Mouse (Mus musculus) limb, embryonic 12.5 days (tissue): ENCODE data around the gene Fgfr2. TPM values are rescaled to one million over a fixed set of nuclear protein-coding genes. Genes with fewer than 3 reads are reported as not detected.

ENCODE experiments used
- ATAC-seq: fragments of 200-750 bp; cut with Nextera tagmentation; 2 replicates; pipeline ENCODE4 v1.8.0; 2017; ENCODE audit warnings: low read depth, moderate TSS enrichment; ENCODE audit not compliant: insufficient number of reproducible peaks, insufficient read depth, low FRiP score, low TSS enrichment
- H3K27ac ChIP-seq: fragments of 300-500 bp; sonication (generic); 2 replicates; pipeline ENCODE4 v1.5.1; 2016; ENCODE audit warnings: mild to moderate bottlenecking, moderate library complexity
- H3K27me3 ChIP-seq: fragments of 300-500 bp; sonication (generic); 2 replicates; pipeline ENCODE4 v1.6.1; 2016; ENCODE audit warnings: mild to moderate bottlenecking, moderate library complexity
- H3K36me3 ChIP-seq: fragments of 300-500 bp; sonication (generic); 2 replicates; pipeline ENCODE4 v1.6.1; 2016; ENCODE audit warnings: mild to moderate bottlenecking, moderate library complexity
- H3K4me1 ChIP-seq: fragments of 300-500 bp; sonication (generic); replicated peaks from 2 replicates; pipeline ENCODE4 v1.6.1; 2016
- H3K4me2 ChIP-seq: fragments of 300-500 bp; sonication (generic); 2 replicates; pipeline ENCODE4 v1.6.1; 2016; ENCODE audit warnings: mild to moderate bottlenecking, moderate library complexity
- H3K4me3 ChIP-seq: fragments of 300-500 bp; sonication (generic); replicated peaks from 2 replicates; pipeline ENCODE4 v1.5.1; 2016; ENCODE audit warnings: mild to moderate bottlenecking
- H3K9ac ChIP-seq: fragments of 300-500 bp; sonication (generic); replicated peaks from 2 replicates; pipeline ENCODE4 v1.6.1; 2016; ENCODE audit warnings: mild to moderate bottlenecking, moderate library complexity
- H3K9me3 ChIP-seq: fragments of 300-500 bp; sonication (generic); 2 replicates; pipeline ENCODE4 v1.6.1; 2016; ENCODE audit warnings: mild to moderate bottlenecking, moderate library complexity
- WGBS: fragments of 180-500 bp; shearing (Covaris S2); methylation state at CpG from one replicate; pipeline ENCODE4 v1.1.7; 2016; 5-methylcytosine and 5-hydroxymethylcytosine counted together
- polyA plus RNA-seq: library from polyadenylated mRNA; unstranded; fragments of >200 nt; fragmentation: Nextera tagmentation; extraction: Ambion mirVana; gene quantifications from 2 replicates; pipeline ENCODE4 v1.2.1, GENCODE M21; 2016

The Fgfr2 gene
- polyA plus RNA-seq, 1 experiment from 2014 or later = 112 TPM

- Histone ChIP-seq H3K9me3 (no peaks in the 10 kb centered on the region), H3K4me3 (no peak overlapping the region), H3K27ac (peak overlapping the region; percentile 7; the same call in 1 of the 2 replicates), H3K4me2 (no peak overlapping the region), H3K27me3 (no peaks in the 10 kb centered on the region), H3K9ac (no peak overlapping the region), H3K4me1 (peaks cover 71% of the 10 kb centered on the region), H3K36me3 (peaks cover 14% of the 10 kb centered on the region)
- WGBS = 46% methylated on average over 7 of the region's 7 CpGs
- peak; percentile 63; the same call in 1 of the 2 replicates for ATAC-seq
Observed at GRCm38 (mm10) chr7:133015416-133016070, 107.6 kb downstream of the Fgfr2 start.

DNA sequence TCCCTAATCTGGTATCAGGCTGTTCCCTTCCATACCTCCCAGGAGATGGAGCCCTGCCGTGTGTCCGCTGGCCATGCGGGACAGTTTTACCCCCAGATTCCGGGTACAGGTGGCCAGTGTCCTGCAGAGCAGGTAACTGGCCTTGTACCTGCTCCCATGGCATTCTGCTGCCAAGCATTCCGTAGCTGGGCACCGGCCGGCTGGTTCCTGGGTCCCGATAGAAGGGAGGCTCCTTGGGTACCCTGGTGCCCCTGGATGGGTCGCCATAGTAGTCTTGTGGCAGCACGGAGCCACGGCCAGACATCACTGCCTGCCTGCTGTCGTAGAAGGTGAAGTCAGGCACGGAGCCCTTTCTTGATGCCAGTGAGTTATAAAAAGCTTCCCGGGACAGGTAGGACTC, 108.5 kb downstream of the Fgfr2 start:
- no peak overlapping the region for H3K4me3 ChIP-seq
- 95% methylated on average over 14 of the region's 14 CpGs for WGBS
- H3K4me1 ChIP-seq = peaks cover 64% of the 10 kb centered on the region
- no peaks in the 10 kb centered on the region for H3K27me3 ChIP-seq
- H3K27ac ChIP-seq = peak overlapping the region; percentile 7; the same call in 1 of the 2 replicates
- no peak overlapping the region for H3K9ac ChIP-seq
- H3K9me3 ChIP-seq = no peaks in the 10 kb centered on the region
- no peak for ATAC-seq
- no peak overlapping the region for H3K4me2 ChIP-seq
- peaks cover 23% of the 10 kb centered on the region for H3K36me3 ChIP-seq

DNA sequence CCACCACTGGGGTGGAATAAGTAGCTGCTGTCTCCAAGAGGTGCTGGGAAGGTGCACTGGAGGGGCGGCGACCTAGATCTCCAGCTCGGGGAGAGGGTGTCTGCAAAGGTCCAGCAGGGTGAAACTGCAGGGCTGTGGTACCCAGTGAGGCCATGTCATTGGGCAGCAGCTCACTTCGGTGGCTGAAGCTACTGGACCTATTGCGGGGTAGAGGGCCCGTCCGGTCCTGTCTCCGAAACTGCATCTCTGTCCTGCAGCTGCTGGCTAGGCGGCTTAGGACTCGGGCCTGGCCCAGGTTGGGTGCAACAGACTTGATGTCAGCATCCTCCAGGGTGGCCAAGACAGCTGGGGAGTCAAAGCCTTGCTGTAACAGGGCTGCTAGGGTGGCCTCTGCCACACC, 109.2 kb downstream of the Fgfr2 start:
- H3K9me3 ChIP-seq = no peaks in the 10 kb centered on the region
- H3K9ac ChIP-seq = no peak overlapping the region
- H3K4me1 ChIP-seq = peaks cover 56% of the 10 kb centered on the region
- H3K27ac ChIP-seq = 0 out of 2 replicates have a peak overlapping the region, but pooled peaks have one; percentile 17
- no peak overlapping the region for H3K4me3 ChIP-seq
- no peaks in the 10 kb centered on the region for H3K27me3 ChIP-seq
- H3K4me2 ChIP-seq = no peak overlapping the region
- ATAC-seq = no peak
- WGBS = 96% methylated on average over 10 of the region's 10 CpGs
- H3K36me3 ChIP-seq = peaks cover 30% of the 10 kb centered on the region

- Histone ChIP-seq H3K9me3 (no peaks in the 10 kb centered on the region), H3K4me2 (no peak overlapping the region), H3K27me3 (no peaks in the 10 kb centered on the region), H3K36me3 (peaks cover 32% of the 10 kb centered on the region), H3K27ac (no peak overlapping the region), H3K4me3 (no peak overlapping the region), H3K9ac (no peak overlapping the region), H3K4me1 (peaks cover 50% of the 10 kb centered on the region)
- WGBS = 69% methylated on average over 14 of the region's 14 CpGs
- ATAC-seq = no peak
Observed at GRCm38 (mm10) chr7:133012637-133013366, 110.3 kb downstream of the Fgfr2 start.

DNA sequence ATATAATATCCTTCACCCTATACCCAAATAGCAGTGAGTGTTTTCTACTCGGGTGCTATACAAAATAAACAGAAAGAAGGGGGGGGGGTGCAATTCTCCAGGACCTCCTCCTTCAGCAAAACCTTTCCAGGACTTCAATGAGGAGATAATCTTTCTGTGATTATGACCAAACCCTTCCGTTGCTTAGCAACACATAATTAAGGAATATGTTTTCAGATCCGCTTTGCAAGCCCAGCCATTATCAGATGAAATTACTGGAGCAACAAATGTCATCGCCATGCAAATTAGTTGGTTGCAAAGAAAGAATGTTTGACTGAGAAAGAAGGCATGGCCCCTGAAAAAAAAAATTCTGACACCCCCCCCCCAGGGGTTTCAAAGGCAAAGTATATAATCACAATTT, 111.5 kb downstream of the Fgfr2 start:
- peaks cover 37% of the 10 kb centered on the region for H3K36me3 ChIP-seq
- H3K4me2 ChIP-seq = no peak overlapping the region
- H3K27ac ChIP-seq = no peak overlapping the region
- ATAC-seq = no peak
- H3K27me3 ChIP-seq = no peaks in the 10 kb centered on the region
- H3K9me3 ChIP-seq = no peaks in the 10 kb centered on the region
- H3K4me1 ChIP-seq = peaks cover 50% of the 10 kb centered on the region
- 70% methylated on average over 4 of the region's 4 CpGs for WGBS
- H3K4me3 ChIP-seq = no peak overlapping the region
- no peak overlapping the region for H3K9ac ChIP-seq

- Histone ChIP-seq H3K4me1 (peaks cover 54% of the 10 kb centered on the region), H3K4me2 (no peak overlapping the region), H3K4me3 (no peak overlapping the region), H3K9me3 (no peaks in the 10 kb centered on the region), H3K27me3 (no peaks in the 10 kb centered on the region), H3K36me3 (peaks cover 37% of the 10 kb centered on the region), H3K27ac (peak overlapping the region; percentile 2; the same call in 1 of the 2 replicates), H3K9ac (no peak overlapping the region)
- 50% methylated on average over 5 of the region's 5 CpGs for WGBS
- ATAC-seq = no peak
Observed at GRCm38 (mm10) chr7:133011191-133011590, 112.0 kb downstream of the Fgfr2 start.

DNA sequence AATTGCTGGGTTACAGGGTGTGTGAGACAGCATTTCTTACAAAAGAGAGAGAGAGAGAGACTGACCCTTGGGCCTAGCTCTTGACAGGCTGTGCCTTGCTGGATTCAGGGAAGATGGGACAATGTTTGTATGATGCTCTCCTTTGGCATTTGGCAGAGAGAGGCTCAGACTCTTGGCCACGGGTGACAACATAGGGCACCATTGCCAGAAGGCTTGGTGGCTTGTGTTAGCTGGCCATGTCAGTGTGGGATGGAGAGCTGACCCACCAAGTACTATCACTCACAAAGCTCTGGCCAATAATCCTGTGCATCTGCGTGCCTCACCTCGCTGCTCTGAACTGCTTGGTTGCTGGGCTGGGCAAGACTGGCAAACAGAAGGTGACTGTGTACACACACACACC, 112.7 kb downstream of the Fgfr2 start:
- ATAC-seq = no peak
- Histone ChIP-seq H3K9ac (no peak overlapping the region), H3K4me3 (no peak overlapping the region), H3K4me2 (no peak overlapping the region), H3K36me3 (peaks cover 43% of the 10 kb centered on the region), H3K27ac (no peak overlapping the region), H3K4me1 (peaks cover 53% of the 10 kb centered on the region), H3K27me3 (no peaks in the 10 kb centered on the region), H3K9me3 (no peaks in the 10 kb centered on the region)
- WGBS = 89% methylated on average over 3 of the region's 3 CpGs

GRCm38 (mm10) chr7:133009676-133010075, 113.5 kb downstream of the Fgfr2 start:
- Histone ChIP-seq H3K4me1 (peaks cover 45% of the 10 kb centered on the region), H3K4me2 (no peak overlapping the region), H3K36me3 (peaks cover 51% of the 10 kb centered on the region), H3K27me3 (no peaks in the 10 kb centered on the region), H3K4me3 (no peak overlapping the region), H3K9ac (no peak overlapping the region), H3K9me3 (no peaks in the 10 kb centered on the region), H3K27ac (no peak overlapping the region)
- ATAC-seq = no peak
- 82% methylated on average over 8 of the region's 8 CpGs for WGBS

GRCm38 (mm10) chr7:133008663-133009062, 114.5 kb downstream of the Fgfr2 start:
- Histone ChIP-seq H3K4me1 (peaks cover 44% of the 10 kb centered on the region), H3K27me3 (no peaks in the 10 kb centered on the region), H3K9ac (no peak overlapping the region), H3K4me2 (no peak overlapping the region), H3K27ac (no peak overlapping the region), H3K9me3 (no peaks in the 10 kb centered on the region), H3K36me3 (peaks cover 46% of the 10 kb centered on the region), H3K4me3 (no peak overlapping the region)
- WGBS = 83% methylated on average over 4 of the region's 4 CpGs
- no peak for ATAC-seq

- Histone ChIP-seq H3K9me3 (no peaks in the 10 kb centered on the region), H3K27ac (no peak overlapping the region), H3K27me3 (no peaks in the 10 kb centered on the region), H3K36me3 (peaks cover 42% of the 10 kb centered on the region), H3K4me3 (no peak overlapping the region), H3K4me1 (peaks cover 40% of the 10 kb centered on the region), H3K4me2 (no peak overlapping the region), H3K9ac (no peak overlapping the region)
- WGBS = 84% methylated on average over 11 of the region's 11 CpGs
- no peak for ATAC-seq
Observed at GRCm38 (mm10) chr7:133007343-133007742, 115.8 kb downstream of the Fgfr2 start.

GRCm38 (mm10) chr7:133005772-133006171, 117.4 kb downstream of the Fgfr2 start:
- Histone ChIP-seq H3K9ac (no peak overlapping the region), H3K4me1 (peaks cover 26% of the 10 kb centered on the region), H3K27me3 (no peaks in the 10 kb centered on the region), H3K36me3 (peaks cover 42% of the 10 kb centered on the region), H3K9me3 (no peaks in the 10 kb centered on the region), H3K4me2 (no peak overlapping the region), H3K27ac (no peak overlapping the region), H3K4me3 (no peak overlapping the region)
- no peak for ATAC-seq
- 70% methylated on average over 7 of the region's 7 CpGs for WGBS
